Mouse (Mus musculus) megakaryocyte-erythroid progenitor cell, adult 5-6 weeks (primary cell): ENCODE measurements around the gene Rnf220. TPM values are rescaled to one million over a fixed set of nuclear protein-coding genes. Genes with fewer than 3 reads are reported as not detected.

Experiments used
- ATAC-seq: replicated peaks from 2 replicates; pipeline ENCODE4 v1.8.0; 2016; ENCODE audit warnings: mild to moderate bottlenecking, inconsistent platforms; ENCODE audit not compliant: severe bottlenecking, poor library complexity, low FRiP score, low TSS enrichment
- total RNA-seq, 2 experiments: library from RNA; stranded (forward) in 1 of 2; stranded (reverse) in 1 of 2; fragments of 200-1000, 215-1000 nt in 1 of 2; fragments of >200 nt in 1 of 2; fragmentation: Nextera tagmentation in 1 of 2; gene quantifications; 2 replicates each; pipeline ENCODE4 v1.2.3; 2014 to 2017

The Rnf220 gene
- total RNA-seq, 2 experiments from 2014 or later = 73.2 to 145 TPM

GRCm38 (mm10) chr4:117357104-117357503 lies 139.7 kb downstream of the Rnf220 start:
- ATAC-seq = no peak

GRCm38 (mm10) chr4:117356223-117356622 lies 140.6 kb downstream of the Rnf220 start:
- no peak for ATAC-seq

GRCm38 (mm10) chr4:117354651-117355050 lies 142.2 kb downstream of the Rnf220 start:
- no peak for ATAC-seq

GRCm38 (mm10) chr4:117352957-117353356 lies 143.9 kb downstream of the Rnf220 start:
- ATAC-seq = no peak

GRCm38 (mm10) chr4:117352071-117352470 lies 144.8 kb downstream of the Rnf220 start:
- ATAC-seq = no peak

- no peak for ATAC-seq
Observed at GRCm38 (mm10) chr4:117350139-117350693, 146.6 kb downstream of the Rnf220 start.

GRCm38 (mm10) chr4:117349327-117349726 lies 147.5 kb downstream of the Rnf220 start:
- ATAC-seq = no peak

GRCm38 (mm10) chr4:117346025-117346424 lies 150.8 kb downstream of the Rnf220 start:
- ATAC-seq = peak; percentile 67; the same call in 1 of the 2 replicates

GRCm38 (mm10) chr4:117343385-117343784 lies 153.5 kb downstream of the Rnf220 start:
- ATAC-seq = no peak

GRCm38 (mm10) chr4:117342751-117343150 lies 154.1 kb downstream of the Rnf220 start:
- ATAC-seq = no peak

GRCm38 (mm10) chr4:117341282-117341681 lies 155.6 kb downstream of the Rnf220 start:
- ATAC-seq = no peak

- peak; percentile 78 for ATAC-seq
Observed at GRCm38 (mm10) chr4:117339796-117340195, 157.1 kb downstream of the Rnf220 start.

GRCm38 (mm10) chr4:117330836-117331475 lies 165.9 kb downstream of the Rnf220 start:
- no peak for ATAC-seq

- no peak for ATAC-seq
Observed at GRCm38 (mm10) chr4:117330132-117330531, 166.7 kb downstream of the Rnf220 start.

GRCm38 (mm10) chr4:117326915-117327314 lies 169.9 kb downstream of the Rnf220 start:
- no peak for ATAC-seq

- no peak for ATAC-seq
Observed at GRCm38 (mm10) chr4:117325076-117325475, 171.8 kb downstream of the Rnf220 start.

- peak; percentile 61; the same call in 1 of the 2 replicates for ATAC-seq
Observed at GRCm38 (mm10) chr4:117323515-117324344, 173.1 kb downstream of the Rnf220 start.

- ATAC-seq = peak; percentile 50
Observed at GRCm38 (mm10) chr4:117321011-117321410, 175.8 kb downstream of the Rnf220 start.

- ATAC-seq = no peak
Observed at GRCm38 (mm10) chr4:117318508-117318907, 178.3 kb downstream of the Rnf220 start.

- no peak for ATAC-seq
Observed at GRCm38 (mm10) chr4:117317701-117318190, 179.1 kb downstream of the Rnf220 start.
